Mouse (Mus musculus) brain, adult 10 weeks (tissue): ENCODE data around the gene Vmn1r204. TPM values are rescaled to one million over a fixed set of nuclear protein-coding genes. Genes with fewer than 3 reads are reported as not detected.

Source experiments
- polyA plus RNA-seq: library from polyadenylated mRNA; stranded (reverse); fragments of 350-450 nt; fragmentation: Illumina TruSeq; extraction: RNeasy Lipid Tissue Mini Kit (QIAGEN cat#74804); gene quantifications from one replicate; pipeline ENCODE4 v1.2.3, GENCODE M21; 2015; ENCODE audit warnings: low read depth, low replicate concordance

Vmn1r204 gene
- not detected for polyA plus RNA-seq

GRCm38 (mm10) chr13:22552898-22553297 is at the start of gene Vmn1r204:
Gene Vmn1r204 (plus strand): TSS chr13:22553198.

DNA sequence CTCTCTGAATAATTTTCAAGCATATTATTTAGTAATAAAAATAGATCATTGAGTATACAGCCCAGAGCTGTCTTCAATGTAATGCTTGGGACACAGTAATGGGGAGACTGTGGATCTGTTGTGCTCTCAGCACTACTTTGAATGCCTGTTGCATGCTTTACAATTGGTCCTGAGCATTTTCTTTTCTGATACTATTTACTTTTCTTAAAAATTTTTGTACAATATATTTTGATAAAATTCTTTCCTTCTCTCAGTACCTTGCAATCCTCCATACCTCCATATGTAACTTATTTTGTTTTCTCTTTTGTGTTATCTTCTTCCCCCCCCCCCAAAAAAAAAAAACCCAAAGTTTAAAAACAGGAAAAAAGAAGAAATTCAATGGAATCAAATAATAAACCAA is 47.7 kb upstream of the Vmn1r204 start, which contains the start of gene Vmn1r202:
Vmn1r202 (minus strand) TSS at position 101 of the 400 bp plus-strand sequence.

DNA sequence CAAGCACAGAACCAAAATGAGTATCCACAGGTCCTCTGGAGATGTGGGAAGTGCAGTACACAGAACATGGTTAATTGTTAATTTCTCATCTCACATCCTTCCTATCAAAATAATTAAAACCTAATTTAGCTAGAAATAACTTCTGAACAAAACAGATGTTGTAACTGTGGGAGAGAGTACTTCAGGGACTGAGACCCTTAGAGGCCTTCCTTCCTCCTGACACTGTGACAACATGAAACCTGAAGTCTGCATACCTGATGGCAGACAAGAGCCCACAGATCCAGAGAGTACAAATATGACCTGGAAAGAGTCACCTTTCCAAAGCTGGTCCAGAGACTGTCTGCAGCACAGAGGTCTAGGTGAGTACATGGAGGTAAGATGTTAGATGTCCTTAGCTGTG is 35.2 kb upstream of the Vmn1r204 start, which contains the start of gene Vmn1r203:
Vmn1r203 (plus strand) TSS at position 301 of the 400 bp plus-strand sequence.

GRCm38 (mm10) chr13:22592900-22593299 is 39.9 kb downstream of the Vmn1r204 start, which contains the start of gene Vmn1r205:
Gene Vmn1r205 (minus strand): TSS chr13:22593000.

Other genes starting within 250 kb of the Vmn1r204 start
- not detected for gene Vmn1r197, start 228.6 kb upstream of the Vmn1r204 start, polyA plus RNA-seq
- gene Vmn1r198, start 202.8 kb upstream of the Vmn1r204 start, polyA plus RNA-seq = not detected
- not detected for gene Vmn1r199, start 173.4 kb upstream of the Vmn1r204 start, polyA plus RNA-seq
- gene Vmn1r200, start 162.8 kb upstream of the Vmn1r204 start, polyA plus RNA-seq = not detected
- gene Vmn1r201, start 81.3 kb upstream of the Vmn1r204 start, polyA plus RNA-seq = not detected
- not detected for gene Vmn1r202, start 47.8 kb upstream of the Vmn1r204 start, polyA plus RNA-seq
- gene Vmn1r203, start 35.1 kb upstream of the Vmn1r204 start, polyA plus RNA-seq = not detected
- gene Vmn1r205, start 39.8 kb downstream of the Vmn1r204 start, polyA plus RNA-seq = not detected
- gene Vmn1r206, start 71.1 kb downstream of the Vmn1r204 start, polyA plus RNA-seq = not detected
- gene Vmn1r207-ps, start 176.4 kb downstream of the Vmn1r204 start, polyA plus RNA-seq = not detected
- not detected for gene Vmn1r208, start 224.2 kb downstream of the Vmn1r204 start, polyA plus RNA-seq